Mouse (Mus musculus) mesoderm, embryonic 11.5 days (tissue): Measurements from ENCODE around the gene Taar1.

ENCODE experiments used
- DNase-seq: peaks from one replicate; pipeline ENCODE4 v3.0.0-alpha.2; 2012; ENCODE audit warnings: low read depth, low spot score

The Taar1 gene

DNA sequence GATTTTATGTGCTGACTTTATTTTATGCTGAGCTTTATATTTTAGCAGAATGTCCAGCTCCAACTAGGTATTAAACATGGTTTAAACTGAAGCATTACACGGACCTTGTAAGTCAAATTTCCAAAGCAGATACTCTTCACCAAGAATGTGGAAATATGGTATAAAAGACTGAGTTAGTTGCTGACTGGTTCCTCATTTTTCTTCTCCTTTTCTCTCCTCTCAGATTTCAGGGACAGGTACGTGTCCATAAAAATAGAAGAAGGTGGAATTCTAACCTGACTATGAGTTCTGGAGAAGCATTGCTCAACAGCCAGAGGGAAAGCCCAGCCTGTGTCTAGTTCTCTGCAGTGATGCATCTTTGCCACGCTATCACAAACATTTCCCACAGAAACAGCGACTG lies at the start of gene Taar1:
Taar1 (plus strand) TSS at position 301 of the 400 bp plus-strand sequence.
- DNase-seq = no peak

DNA sequence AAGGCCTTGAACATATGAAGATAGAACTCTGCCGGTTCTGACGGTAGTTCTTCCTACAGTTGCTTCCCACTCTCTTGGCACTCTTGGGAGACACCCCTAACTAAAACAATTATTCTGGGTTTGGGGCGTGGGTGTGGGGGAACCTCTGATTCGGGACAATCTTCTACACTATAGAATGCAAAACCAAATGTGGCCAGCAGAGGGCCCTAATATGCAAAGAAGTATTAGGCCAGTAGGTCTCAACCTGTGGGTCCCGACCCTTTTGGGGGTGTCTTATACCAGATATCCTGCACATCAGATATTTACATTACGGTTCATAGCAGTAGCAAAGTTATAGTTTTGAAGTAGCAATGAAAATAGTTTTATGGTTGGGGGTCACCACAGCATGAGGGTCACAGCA lies 39.5 kb upstream of the Taar1 start:
- peak; percentile 15 for DNase-seq

DNA sequence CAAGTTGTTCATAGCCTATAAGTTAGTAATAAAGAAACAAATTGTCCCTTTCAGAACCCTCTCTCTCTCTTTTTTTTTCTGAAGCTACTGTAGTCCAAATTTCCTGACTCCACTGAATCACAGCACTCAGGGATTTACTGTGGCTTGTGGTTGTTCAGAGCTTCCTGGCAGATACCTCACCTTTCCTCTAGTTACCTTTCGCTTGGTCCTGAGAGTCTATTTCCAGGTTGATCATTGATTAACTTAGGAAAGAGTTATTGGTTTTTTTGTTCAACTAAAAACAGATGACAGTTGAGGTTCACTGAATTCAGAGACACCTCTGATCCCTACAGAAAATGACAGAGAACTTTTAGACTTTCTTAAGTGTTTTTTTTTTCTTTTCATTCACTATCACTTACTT lies 35.2 kb upstream of the Taar1 start:
- no peak for DNase-seq

DNA sequence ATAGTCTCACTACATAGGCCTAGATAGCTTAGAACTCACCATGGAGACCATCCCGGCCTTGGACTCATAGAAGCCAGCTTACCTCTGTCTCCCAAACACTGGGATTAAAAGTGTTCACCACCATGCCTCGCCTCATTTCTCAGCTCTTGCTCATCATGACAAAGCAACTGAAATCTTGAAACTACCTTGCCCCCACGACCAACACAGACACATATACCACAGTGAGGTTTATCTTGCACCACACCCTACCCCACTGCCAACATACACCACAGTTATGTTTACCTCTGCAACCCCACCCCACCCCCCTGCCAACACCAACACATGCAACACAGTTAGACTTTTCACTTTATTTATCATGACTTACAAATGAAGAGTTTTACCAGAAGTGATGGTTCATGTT lies 34.1 kb upstream of the Taar1 start:
- DNase-seq = no peak

DNA sequence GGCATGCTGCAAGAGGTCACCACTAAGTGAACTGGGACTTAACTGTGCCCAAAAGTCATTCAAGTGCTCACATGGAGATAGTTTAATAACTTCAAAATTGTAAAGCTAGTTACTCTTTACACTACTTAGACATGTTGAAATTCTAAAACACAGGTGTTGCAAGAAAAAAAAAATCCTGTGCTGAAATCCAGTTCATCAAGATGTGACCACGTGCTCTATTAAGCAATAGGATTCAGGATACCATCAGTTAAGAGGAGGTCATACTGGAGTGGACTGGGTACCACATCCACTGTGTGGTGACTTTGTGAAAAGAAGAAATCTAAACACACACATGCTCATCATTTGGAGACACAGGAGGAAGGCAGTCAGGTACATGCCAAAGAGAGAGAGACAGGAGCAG lies 27.2 kb upstream of the Taar1 start:
- DNase-seq = no peak

DNA sequence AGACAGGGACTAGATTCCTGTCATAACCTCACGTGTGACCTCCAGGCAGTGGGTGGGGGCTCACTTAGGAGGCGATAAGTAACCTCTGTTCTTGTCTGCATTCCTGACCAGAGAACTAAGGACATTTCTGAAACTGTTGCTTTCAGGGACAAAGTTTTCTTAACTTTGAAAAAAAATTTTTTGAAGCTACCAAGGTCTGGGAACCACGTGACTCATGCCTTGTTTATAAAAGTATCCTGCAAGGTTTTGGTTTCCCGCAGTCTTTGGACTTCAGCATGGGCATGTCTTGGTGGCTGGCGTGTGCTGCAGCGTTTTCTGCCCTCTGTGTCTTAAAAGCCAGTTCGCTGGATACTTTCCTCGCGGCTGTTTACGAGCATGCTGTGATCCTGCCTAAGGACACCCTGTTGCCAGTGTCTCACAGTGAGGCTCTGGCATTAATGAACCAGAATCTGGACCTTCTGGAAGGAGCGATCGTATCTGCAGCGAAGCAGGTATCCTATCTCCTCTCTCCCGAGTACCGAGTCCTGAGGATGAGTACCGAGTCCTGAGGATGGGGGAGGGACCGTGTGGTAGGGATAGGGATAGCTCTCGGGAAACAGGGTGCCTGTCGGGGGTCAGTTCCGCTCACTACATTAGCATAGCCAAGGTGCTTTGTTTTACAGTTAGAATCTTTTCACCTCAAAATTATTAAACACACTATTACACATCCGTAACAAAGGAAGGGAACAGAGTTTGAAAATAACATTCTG lies 25.4 kb upstream of the Taar1 start, which contains the start of gene Vnn1:
Vnn1 (plus strand) TSS at position 88 of the 749 bp plus-strand sequence.
- DNase-seq = peak; percentile 23

DNA sequence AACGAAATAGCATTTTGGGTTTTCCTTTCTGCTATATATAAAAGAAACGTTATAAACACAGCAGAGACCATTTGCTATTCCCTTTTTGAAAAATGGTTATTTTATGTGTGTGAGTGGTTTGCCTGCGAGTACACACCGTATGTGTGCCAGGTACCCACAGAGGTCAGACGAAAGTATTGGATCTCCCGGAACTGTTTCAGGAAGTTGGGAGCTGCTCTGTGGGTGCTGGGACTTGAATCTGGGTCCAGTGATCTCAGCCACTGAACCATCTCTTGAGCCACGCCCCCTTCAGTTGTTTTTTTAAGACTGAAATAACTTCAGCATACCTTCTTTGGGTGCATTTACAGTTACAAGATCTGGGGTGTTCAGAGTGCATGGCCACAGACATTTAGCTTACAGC lies 24.8 kb upstream of the Taar1 start:
- DNase-seq = no peak

DNA sequence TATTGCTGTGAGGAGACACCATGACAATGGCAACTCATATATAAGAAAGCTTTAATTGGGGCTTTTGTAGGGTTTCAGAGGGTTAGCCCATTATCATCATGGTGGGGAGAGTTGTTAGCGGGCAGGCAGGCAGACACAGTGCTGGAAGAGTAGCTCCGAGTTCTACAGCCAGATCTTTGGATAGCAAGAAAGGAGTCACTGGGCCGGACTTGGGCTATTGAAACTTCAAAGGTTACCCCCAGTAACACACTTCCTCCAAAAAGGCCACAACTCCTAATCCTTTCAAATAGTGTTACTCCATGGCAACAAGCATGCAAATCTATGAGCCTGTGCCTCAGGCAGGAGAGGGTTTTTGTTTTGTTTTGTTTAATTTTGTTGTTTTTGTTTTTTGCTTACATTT lies 19.0 kb upstream of the Taar1 start:
- DNase-seq = no peak

DNA sequence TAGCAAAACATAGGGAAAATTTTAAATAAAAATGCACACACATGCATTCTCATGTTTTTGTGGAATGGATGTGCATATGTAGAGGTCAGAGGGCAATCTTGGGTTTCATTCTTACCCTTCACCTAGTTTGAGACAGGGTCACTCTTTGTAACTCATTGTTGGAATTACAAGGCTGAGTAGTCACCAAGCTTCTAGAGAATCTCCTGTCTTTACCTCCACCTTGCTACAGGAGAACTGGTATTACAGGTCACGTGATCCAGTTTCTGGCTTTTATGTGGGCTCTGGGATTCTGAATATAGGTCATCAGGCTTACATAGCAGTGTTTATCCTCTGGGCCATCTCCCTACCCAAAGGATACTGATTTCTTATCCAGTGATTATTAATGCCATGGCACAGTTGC lies 14.5 kb upstream of the Taar1 start:
- DNase-seq = no peak

DNA sequence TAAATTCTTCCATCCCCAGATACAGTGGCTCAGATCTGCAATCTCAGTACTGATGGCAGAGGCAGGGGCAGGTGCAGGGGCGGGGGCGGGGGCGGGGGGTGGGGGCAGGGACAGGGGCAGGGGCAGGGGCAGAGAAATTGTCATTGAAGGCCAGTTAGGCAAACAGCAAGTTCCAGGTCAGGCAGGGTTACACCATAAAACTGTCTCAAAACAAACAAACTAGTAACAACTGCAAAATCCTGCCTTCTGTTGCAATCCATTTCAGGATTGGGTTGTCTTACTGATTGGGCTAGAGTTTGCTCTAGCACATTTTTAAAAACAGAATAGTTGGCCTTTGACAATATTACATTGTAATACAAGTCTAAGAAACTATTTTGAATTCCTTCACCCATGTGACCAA lies 2.3 kb downstream of the Taar1 start:
- no peak for DNase-seq

DNA sequence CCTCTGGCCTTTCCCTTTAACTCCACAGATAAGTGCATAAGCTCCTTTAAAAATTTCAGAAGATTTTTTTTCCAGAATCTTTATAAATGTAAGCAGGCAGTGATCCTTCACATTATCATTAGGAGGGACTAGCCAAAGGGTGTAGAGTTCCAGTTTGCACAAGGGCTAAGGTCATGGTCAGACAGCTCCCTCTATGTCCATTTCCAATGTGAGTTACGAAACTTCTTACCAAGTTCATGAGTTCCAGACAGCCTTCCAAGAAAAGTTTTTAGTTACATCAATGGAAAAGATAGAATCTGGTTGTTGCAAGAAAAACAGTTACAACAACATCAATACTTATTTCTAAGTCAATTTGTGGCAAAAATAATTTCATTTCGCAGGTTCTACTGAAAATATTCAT lies 3.8 kb downstream of the Taar1 start:
- no peak for DNase-seq

DNA sequence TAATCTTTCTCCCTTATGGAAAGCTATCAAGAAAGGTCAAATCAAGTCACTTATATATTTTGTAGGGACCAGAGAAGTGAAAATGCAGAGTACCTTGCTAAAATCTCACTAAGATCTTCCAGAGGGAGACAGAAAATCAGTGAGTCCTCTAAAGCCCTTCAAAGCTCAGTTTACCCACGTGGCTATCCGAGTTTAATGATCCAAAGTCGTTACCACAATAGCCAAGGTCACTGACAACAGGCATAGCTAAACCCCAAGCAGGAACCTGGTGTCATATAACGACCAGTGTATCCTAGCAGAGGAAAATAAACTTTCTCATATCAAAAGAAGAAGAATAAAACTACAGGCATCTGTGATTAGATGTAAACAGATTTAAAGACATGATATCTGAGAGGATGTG lies 17.5 kb downstream of the Taar1 start:
- no peak for DNase-seq

DNA sequence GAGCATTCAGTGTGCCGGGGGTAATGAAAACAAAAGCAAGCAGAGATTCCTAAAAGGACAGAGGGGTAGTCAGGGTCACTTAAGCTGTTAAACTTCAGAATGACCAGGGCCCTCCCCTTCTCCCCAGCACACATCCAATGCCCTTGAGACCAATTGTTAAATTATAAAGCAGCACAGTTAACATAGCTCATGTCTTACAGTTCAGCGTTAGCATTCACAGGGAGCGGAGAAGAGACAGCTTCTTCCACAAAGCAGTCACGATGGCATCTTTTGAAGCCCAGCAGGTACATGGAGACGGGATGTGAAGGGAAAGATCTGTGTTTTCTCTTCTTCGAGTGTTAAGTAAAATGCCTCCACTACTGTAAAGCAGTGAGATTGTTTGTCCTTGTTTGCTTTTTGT lies 18.2 kb downstream of the Taar1 start, which contains the start of gene Taar2:
Taar2 (plus strand) TSS at position 261 of the 400 bp plus-strand sequence.
- peak; percentile 9 for DNase-seq

DNA sequence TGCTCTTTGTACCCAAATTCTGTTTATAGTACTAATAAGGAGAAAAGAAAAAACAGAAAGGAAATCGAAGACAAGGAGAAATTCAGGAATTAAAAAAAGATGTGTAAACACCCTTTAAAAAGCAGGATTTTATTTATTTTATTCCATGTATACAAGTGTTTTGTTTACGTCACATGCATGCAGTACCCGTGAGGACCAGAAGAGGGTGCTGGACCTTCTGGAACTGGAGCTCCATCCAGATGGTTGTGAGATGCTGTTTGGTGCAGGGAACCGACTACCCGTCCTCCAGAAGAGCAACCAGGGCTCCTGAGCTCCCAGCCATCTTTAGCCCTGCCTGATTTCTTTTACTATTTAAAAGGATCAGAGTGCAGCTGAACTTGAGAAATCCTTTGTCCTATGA lies 22.3 kb downstream of the Taar1 start:
- peak; percentile 7 for DNase-seq

DNA sequence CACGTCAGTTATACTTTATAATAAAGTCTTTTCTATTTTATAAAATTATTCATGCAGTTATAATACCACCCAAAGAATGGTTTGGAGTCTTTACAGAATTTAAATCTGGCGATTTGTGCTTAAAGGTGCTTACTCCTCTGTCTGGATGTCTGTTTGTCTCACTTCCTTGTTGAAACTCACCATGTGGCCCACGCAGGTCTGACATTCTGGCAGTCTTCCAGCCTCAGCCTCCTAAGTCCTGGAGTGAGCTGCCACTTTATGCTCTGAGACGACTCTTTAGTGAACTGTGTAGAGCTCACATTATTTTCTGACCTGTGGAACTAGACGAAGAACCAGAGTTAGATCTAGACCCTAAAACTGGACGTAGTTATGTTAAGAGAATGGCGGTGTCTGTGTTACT lies 27.9 kb downstream of the Taar1 start:
- no peak for DNase-seq

DNA sequence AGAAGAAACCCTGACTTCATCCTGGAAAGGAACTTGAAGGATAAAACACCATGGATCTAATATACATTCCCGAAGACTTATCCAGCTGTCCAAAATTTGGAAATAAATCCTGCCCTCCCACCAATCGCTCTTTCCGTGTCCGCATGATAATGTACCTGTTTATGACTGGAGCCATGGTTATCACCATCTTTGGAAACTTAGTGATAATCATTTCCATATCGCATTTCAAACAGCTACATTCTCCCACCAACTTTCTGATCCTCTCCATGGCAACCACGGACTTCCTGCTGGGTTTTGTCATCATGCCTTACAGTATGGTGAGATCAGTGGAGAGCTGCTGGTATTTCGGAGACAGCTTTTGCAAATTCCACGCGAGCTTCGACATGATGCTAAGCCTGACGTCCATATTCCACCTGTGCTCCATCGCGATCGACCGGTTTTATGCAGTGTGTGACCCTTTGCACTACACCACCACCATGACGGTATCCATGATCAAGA lies 29.4 kb downstream of the Taar1 start, which contains the start of gene Taar3:
Taar3 (plus strand) TSS at position 51 of the 498 bp plus-strand sequence.
- DNase-seq = peak; percentile 21

DNA sequence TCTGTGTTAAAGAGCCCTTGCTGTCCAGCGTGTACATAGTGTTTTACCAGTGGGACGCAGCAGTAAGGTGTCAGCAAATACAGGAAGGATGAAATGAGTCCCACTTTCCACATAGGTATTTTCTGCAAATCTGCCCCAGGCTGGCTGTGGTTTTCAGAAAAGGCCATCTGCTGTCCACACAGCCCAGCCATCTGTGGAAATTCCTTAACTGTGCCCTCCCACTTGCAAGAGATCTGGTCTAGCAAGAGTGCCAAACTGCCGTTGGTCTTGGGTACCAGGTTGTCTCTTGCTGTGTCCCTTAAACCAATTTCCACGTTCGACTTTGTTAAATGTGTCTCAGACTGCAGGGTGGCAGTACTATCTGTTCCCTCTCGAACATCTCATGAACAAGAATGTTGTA lies 31.6 kb downstream of the Taar1 start:
- no peak for DNase-seq

DNA sequence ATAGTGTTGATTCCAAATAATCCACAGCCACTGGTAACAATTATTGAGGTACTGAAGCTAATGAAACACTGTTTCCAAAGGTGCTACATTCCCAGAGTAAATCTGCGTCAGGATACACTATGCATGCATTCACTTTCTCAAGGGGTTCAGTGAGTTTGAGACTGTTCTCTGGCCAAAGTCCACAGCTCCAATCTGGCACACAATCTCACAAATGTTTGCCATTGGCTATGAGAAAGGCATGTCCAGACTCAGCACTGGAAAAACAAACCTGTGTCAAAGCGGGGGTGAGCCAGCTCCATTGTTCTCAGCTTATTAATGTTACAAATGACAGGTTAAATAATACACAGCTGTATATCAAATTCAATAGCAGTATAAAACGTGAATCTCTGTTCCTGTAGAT lies 38.9 kb downstream of the Taar1 start:
- no peak for DNase-seq

DNA sequence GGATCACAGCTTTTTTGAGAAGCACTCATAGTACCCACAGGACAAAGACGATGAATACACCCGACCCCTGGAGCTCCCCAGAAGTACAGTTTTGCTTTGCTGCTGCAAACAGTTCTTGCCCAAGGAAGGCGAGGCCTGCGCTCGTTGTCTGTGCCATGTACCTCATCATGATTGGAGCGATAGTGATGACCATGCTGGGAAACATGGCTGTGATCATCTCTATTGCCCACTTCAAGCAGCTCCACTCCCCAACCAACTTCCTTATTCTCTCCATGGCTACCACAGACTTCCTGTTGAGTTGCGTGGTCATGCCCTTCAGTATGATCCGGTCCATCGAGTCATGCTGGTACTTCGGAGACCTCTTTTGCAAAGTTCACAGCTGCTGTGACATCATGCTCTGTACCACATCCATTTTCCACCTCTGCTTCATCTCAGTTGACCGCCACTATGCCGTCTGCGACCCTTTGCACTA lies 40.3 kb downstream of the Taar1 start, which contains the start of gene Taar4:
Taar4 (plus strand) TSS at position 51 of the 472 bp plus-strand sequence.
- no peak for DNase-seq

DNA sequence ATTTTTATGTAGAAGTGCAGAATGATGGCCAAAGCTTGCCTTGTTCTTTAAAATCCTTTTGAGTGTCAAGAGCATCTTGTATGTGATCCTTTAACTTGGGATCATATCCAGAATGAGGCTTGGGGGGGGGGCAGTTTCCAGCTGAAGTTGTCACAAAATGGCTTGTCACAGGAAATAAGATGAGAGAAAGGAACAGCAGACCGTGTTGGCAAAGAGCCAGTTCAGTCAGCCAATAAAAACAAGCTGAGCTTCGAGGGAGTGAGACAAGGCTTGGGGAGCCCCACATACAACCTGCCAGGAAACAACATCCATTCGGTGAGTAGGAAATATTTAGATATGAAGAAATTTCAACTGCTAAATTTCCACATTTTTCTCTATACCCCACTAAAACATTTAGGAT lies 43.3 kb downstream of the Taar1 start:
- DNase-seq = no peak

DNA sequence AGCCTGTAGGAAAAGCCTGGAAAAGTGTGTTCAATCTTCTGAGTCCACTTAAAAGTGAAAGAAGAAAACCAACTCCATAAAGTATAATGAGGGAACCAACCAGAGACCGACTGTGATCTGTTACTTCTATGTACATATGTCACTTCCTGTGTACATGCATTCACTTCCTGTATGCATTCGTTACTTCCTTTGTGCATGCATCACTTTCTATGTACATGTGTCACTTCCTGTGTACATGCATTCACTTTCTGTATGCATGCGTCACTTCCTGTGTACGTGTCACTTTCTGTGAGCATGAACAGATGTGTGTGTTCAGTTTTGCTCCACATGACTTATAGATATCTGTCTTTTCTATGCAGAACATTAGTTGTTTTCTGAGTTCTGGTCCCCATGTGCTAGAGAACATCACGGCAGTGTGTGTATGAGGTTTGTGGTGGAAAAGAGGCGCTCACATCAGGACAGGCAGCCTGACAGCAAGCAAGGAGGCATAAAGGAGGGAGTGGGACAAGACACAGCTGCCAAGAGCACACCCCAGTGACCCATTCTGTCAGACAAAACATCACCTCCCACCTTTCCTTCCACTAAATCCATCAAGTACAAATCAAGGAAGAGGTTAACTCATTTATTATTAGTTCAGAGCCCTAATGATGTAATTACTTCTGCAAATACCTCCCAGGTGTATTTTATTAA lies 44.9 kb downstream of the Taar1 start:
- no peak for DNase-seq

DNA sequence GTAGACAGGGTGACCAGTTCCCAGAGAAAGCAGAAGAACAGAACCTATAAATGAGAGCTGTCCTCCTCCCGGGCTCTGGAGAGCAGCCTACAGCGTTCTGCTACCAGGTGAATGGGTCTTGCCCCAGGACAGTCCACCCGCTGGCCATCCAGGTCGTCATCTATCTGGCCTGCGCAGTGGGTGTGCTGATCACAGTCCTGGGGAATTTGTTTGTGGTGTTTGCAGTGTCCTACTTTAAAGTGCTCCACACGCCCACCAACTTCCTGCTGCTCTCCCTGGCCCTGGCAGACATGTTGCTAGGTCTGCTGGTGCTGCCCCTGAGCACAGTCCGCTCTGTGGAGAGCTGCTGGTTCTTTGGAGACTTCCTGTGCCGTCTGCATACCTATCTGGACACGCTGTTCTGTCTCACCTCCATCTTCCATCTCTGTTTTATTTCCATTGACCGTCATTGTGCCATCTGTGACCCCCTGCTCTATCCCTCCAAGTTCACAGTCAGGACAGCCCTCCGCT lies 50.6 kb downstream of the Taar1 start, which contains the start of gene Taar5:
Taar5 (plus strand) TSS at position 51 of the 510 bp plus-strand sequence.
- no peak for DNase-seq
